Mouse (Mus musculus) heart, adult 18-20 months (tissue): Measurements from ENCODE around the gene Nlrp3. TPM values are rescaled to one million over a fixed set of nuclear protein-coding genes. Genes with fewer than 3 reads are reported as not detected.
A peak's percentile ranks its signal among the peaks of the same experiment; 100 is the strongest.
"Not testable (repeated sequence)": the region's sequence is repeated elsewhere in the genome, so short reads cannot be mapped to it uniquely, and the experiment has no call there.

ENCODE experiments used
- DNase-seq, 2 experiments: peaks; one replicate each; pipeline ENCODE4 v3.0.0; 2021 to 2022; ENCODE audit warnings: mixed read lengths in 1 of 2
- total RNA-seq, 2 experiments: library from RNA; stranded (reverse); gene quantifications; 2 replicates each; pipeline ENCODE4 v1.2.3; 2021

Nlrp3 gene
- total RNA-seq, 2 experiments from 2014 or later = 0.31 to 0.47 TPM

DNA sequence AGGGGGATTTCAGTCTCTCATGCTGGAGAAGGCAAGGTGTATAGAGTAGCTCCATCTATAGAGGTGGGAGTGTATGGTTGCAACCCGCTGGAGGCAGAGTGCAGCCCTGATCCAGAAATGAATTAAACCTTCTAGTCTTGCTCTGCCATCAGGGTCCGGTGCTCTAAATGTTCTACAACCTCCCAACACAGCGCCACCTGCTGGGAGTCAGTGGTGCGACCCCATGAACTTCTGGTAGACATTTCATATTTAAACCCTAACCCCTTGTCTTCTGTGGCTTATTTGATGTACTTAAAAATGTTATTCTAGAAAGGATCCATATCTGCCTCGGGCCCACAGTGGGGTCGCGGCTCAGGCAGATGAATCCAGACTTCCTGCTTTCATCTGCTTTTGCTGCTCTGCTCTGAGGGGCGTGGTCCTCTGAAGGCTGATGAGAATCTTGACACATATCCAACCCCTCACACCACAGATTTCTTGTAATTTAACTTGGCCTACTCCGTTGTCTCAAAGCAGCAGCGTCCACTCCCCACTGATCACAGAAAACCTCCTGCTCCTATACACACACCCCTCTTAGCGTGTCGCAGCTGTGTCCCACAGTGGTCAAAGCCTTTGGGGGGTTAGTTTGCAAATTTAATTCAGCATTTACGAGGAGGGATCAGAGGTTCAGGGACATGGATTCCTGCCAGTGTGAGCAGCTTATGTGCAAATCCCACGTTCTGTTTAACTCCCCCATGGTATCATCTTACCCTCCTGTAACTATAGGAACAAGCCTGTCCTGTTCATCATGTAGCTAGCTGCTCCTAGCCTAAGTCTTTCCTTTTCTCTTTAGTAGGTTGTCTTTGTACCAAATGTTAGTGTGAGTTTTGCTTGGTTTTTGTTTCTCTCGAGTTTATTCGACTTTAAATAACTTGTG lies 3.9 kb upstream of the Nlrp3 start:
- DNase-seq = peak in 1 of 2 experiments; percentile 32

DNA sequence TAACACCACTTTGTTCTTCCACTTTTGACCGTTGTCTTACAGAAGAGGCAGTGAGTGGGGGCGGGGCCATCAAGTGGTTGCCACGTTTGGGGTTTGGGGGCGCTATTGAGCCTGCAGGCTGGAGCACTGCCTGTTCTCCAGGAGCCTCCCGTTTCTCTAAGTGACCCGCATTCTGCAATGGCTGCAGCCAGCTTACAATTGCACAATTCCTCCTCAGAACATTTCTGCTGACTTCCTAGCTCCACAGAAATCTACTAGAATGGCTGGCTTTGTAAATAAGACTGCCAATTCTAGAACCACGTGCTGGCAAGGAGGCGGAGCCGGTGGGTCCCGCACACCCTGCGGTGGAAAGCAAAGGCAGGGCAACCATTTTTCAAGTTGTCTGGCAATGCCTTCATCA lies 3.0 kb upstream of the Nlrp3 start:
- DNase-seq = peak; percentile 66 to 78

DNA sequence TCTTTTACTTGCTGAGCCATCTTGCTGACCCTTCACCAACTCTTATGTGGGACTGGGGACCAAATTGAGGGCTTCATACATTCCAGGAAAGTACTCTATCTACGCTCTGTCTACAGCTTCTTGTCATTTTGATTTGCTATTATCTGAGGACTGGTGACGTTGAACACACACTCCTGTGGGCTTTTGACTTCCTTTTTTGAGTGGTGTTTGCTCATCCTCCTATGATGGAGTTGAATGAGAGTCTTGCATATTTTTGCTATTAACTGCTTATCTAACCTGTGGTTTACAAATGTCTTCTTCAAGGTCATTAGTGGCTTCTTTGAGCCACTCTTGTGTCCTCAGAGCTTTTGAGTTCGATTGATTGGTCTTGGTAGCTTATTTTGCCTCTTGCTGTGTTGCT lies 1.2 kb upstream of the Nlrp3 start:
- DNase-seq = no peak

DNA sequence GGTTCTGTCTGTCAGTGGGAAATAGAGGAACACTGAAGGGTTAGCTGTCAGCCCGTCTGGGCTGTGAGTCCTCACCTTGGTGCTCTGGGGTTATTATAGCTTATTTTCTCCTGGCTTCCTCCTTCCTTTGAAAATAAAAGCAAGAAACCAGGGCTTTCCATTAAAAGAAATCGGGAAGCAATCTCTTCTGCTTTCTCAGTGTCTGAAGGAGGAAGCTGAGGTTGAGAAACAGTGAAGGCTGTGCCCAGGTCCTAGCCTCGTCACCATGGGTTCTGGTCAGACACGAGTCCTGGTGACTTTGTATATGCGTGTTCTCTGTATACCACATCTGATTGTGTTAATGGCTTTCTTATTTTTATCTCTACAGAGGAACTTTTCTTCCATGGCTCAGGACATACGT lies 1.1 kb downstream of the Nlrp3 start:
- DNase-seq = peak in 1 of 2 experiments; percentile 46

DNA sequence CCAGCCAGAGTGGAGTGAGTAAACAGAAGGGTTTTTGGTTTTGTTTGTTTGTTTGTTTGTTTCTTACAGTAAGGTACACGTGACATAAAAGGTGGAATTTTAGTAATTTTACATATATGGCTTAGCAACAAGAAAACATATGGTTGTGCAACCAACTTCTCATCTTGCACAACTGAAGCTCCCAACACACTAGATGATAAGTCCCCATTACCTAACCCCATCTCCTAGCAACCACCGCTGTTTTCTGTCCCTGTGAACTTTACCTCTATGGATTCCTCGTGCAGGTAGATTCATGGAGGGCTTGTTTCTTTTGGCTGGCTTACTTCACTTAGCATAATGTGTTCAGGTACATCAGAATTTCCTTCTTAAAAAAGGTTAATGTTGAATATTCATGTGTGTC lies 2.0 kb downstream of the Nlrp3 start:
- no peak for DNase-seq

DNA sequence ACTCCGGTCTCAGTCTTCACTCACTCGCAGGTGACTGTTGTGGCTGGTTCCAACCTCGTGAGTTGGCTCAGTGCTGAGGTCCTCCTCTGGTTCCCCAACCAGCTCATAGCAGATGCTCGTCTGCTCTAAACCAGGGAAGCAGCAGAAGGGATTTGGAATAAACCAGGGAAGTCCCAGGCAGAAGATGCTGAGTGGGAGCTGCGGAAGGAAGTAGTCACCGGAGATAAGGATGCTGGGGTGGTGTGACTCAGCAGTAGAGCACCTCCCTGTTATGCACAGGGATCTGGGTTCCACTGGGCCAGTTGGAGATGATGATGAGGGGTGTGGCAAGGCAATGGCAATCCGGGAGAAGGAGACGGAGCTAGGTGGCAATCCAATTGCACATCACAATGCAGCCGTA lies 2.6 kb downstream of the Nlrp3 start:
- DNase-seq = no peak

DNA sequence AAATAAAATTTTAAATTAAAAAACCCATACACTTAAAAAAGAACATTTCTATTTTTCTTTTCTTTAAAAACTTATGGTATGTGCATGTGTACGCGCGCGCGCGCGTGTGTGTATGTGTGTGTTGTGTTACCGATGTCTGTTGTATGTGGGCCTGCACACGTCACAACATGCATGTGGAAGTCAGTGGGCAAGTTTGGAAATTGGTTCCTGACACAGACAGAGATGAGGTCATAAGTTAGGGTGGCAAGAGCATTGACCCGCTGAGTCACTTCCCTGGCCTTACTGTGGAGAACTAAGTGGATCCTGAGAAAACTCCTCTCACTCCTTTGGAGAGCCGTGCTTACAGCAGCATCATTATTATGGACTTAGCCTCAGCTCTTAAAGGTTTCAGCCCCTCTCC lies 12.8 kb downstream of the Nlrp3 start:
- DNase-seq = no peak

DNA sequence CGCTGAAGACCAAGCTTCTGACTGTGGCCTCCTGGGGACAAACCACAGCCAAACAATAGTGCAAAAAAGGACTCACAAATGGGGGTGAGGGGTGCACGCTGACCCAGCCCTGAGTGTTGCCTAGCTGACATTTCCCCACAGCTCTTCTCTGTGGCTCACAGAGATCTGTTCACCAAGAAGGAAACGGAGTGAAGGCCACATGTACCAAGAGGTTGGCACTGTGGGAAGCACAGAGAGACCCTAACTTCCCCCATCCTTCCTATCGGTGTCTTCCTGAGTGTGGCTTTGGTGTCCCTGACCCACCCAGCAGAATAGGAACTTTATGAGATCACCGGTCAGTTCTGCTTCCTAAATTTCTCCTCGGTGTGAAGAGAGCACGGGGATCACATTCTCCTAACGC lies 13.2 kb downstream of the Nlrp3 start:
- DNase-seq = no peak

DNA sequence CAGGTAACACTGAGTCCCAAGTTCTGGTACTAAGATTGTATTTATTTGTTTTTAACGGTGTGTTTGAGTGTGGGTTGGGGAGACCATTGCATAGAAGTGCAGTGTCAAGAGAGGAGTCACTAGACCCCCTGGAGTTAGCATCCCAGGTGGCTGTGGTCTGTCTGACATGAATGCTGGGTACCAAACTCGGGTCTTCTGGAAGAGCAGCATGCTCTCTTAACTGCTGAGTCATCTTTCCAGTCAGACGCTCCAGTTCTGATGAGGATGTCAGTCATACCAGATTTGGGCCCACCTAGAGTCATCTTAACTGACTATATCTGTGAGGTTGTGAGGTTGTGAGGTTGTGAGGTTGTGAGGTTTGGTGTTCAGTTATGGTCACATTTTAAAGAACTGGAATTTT lies 19.5 kb downstream of the Nlrp3 start:
- no peak for DNase-seq

DNA sequence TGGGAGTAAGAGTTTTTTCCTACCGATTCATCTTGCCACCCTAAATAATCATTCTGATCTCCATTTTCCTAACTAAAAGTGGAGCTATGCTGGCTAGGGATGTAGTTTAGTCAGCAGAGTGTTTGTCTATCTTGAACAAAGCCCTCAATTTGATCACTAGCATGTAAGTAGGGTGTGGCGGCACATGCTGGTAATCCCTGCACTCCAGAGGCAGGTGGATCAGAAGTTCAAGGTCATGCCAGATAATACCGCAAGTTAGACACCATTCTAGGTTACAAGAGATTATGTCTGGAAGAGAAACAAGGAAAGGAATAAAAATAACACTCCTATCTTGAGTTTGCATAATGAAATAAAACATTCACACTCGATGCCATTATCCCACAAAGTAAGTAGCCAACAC lies 21.0 kb downstream of the Nlrp3 start:
- no peak for DNase-seq

DNA sequence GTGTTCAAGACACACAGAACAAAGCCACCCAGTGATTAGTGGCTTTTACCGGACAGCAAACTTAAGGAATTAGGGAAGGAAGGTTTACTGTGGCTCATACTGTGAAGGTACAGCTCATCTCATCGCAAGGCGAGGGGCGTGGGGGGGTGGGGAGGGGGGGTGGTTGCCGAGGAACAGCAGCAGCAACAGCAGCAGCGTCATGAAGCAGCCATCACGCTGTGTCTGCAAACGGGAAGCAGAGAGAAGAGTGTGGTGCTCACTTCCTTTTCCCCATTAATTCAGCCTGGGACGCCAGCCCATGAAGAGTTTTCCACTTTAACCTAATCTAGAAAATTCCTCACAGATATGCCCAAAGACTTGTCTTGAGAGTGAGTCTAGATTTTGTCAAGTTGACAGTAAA lies 21.5 kb downstream of the Nlrp3 start:
- DNase-seq = no peak

DNA sequence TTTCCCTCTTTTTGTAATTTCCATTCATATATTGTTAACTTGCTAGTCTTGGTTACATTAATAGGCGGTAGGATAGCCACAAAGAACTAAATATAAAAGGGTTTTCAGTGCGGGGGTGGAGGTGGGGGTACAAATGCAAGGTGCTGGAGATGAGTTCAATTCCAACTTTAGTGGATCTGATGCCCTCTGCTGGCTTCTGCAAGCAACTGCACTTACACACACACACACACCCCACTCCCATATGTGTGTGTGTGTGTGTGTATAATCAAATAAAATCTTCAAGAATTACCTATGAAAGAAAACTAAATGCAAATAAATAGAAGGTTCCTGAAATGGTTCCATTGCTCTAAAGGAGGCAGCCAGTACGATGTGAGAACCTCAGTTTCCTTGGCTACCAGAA lies 27.9 kb downstream of the Nlrp3 start:
- DNase-seq = no peak

DNA sequence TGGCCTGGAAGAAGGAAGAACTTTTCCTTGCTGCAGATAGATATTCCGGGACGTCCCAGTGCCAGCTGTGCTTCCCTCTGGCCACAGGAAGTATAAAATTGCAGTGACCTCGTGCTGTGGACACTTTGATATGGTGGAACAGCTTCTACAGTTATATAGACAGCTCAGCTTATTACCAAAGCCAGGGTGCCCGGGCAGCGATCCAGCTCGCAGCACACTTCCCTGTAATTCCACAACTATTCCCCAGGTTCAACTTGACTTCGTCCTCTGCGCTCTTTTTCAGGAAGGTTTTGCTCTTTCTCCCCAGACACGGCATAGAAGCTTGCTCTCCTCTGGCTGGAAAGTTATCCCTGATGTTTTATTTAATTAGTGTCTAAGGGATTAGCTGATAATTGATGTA lies 34.4 kb downstream of the Nlrp3 start:
- no peak for DNase-seq

DNA sequence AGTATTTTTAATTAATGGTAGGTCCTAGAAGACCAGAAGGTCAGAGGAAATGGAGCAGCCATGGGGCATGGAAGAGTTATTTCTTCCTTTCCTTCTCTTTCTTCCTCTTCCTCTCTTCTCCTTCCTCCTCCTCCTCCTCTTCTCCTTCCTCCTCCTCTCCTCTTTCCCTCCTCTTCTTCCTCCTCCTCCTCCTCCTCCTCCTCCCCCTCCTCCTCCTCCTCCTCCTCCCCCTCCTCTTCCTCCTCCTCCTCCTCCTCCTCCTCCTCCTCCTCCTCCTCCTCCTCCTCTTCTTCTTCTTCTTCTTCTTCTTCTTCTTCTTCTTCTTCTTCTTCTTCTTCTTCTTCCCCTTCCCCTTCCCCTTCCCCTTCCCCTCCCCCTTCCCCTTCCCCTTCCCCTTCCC lies 34.8 kb downstream of the Nlrp3 start, which contains the start of gene Olfr222:
Gene Olfr222, minus strand, starts transcription at position 101 of the 400 bp plus-strand sequence.
- not testable (repeated sequence) for DNase-seq

DNA sequence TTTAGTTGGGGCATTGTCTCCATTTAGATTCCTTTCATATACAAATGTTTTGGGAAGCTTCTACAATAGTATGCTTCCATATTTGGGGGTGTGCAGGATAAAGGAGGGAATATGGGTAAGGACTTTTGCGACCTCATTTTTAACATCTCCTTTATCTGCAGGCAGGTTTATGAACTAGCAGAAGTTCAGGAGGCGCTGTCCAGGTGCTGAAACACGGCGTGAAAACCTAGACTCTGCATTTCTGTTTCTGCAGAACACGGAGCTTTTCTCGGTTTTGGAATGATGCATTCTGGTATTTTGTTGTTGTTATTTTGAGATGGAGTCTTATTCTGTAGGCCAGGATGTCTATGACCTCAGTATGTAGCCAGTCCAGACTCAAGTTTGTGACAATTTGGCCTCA lies 43.2 kb downstream of the Nlrp3 start:
- DNase-seq = peak in 1 of 2 experiments; percentile 19

DNA sequence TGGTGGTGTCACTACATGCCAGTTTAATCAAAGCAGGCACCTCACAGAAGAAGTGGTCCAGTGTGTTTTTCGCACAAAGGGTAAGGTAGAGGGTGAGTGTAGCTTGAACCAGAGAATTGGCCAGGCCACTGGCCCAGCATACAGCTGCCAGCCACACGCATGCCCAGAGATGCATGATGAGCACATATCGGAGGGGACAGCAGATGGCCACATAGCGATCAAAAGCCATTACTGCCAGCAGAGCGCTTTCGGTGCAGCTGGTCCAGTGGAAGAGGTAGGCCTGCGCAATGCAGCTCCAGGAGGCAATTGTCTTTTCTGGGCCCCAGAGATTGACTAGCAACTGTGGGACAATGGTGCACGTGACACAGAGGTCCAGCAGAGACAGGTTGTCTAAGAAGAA lies 48.1 kb downstream of the Nlrp3 start:
- no peak for DNase-seq

DNA sequence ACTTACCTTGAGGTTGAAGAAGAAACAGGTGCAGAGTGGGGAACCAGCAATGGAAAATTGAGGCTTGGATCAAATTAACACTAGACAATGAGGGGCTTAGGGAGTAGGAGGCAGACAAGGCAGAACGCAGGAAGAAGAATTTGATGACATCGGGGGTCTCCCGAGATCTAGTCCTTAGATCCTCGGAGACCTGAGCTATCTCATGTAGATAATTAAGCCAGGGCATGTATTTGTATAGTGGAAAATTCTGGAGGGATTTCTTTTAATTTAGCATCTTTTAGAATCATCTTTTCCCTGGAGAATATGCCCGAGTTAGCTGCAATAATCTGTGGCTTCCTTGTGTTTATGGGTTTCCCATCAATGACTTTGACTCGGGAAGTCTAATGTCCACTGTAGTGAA lies 51.8 kb downstream of the Nlrp3 start, which contains the start of gene Olfr223:
Gene Olfr223, minus strand, starts transcription at position 101 of the 400 bp plus-strand sequence.
- DNase-seq = no peak

DNA sequence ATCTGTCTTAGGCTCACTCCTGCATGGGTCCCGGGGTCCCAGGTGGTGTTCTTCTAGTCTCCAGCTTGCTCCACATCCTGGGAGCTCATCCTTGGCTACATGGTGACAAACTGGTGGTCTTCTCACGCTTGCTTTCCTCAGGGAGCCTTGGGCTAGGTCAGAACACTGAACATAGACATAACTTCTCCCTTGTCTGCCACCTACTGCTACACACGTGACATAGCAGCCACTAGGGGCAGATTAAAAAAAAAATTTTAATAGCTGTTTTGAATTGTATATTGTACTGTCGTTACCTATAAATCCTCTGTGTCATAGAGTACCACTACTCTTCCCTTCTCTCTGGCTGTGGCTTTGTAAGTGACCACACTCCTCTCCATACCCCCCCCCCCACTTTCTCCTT lies 54.7 kb downstream of the Nlrp3 start:
- DNase-seq = no peak

DNA sequence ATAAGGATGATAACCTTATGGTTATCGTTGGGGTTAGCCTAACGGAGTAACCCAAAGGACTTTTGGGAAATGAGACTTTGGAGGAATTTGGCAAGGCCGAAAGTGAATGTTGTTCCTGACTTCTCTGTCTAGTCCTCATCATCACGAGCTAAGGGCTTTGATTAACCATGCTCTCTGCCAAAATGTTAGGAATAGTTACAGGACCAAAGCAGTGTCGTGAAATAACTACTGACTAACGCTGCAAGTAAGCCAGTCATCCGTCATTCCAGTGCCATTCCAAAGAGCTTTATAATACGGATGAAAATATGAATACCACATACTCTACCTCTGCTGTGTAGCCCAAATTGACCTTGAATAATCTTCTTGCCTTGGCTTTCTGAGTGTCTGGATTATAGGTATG lies 55.6 kb downstream of the Nlrp3 start:
- no peak for DNase-seq

DNA sequence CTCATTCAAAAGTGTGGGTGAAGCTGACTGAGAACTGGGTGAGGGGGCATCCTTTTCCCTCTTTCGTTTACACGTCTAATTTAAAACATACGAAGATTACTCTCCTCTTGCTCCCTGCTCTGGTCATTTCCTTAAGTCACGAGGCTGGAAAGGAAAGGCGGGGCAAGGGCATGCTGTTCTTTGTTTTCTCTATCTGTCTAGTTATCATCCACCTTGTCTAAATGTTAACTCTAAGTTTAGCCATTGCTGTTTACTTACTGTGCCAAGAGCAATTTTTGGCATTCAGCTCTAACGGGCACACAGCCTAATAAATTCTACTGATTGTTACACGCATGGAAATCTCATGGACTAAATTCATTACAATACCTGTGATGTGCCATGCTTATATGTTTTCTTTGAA lies 57.8 kb downstream of the Nlrp3 start:
- DNase-seq = peak; percentile 2 to 15

DNA sequence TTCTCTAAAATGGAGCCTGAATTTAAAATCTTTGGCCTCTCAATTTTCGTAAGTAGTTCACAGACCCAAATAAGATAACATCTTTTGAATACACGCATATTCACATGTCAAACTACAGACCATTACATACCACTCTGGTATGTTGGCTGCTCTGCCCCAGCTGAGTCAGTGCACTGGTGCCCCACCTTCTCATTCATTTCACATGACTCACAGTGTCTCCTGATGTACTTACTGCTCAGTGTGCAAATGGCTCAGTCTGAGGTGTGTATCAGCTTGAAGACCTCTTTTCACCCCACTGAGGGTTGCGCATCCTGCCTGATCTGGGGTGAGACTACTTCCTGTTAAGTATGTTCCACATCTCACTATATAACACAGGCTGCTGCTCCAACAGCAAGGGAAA lies 59.5 kb downstream of the Nlrp3 start:
- peak in 1 of 2 experiments; percentile 10 for DNase-seq

DNA sequence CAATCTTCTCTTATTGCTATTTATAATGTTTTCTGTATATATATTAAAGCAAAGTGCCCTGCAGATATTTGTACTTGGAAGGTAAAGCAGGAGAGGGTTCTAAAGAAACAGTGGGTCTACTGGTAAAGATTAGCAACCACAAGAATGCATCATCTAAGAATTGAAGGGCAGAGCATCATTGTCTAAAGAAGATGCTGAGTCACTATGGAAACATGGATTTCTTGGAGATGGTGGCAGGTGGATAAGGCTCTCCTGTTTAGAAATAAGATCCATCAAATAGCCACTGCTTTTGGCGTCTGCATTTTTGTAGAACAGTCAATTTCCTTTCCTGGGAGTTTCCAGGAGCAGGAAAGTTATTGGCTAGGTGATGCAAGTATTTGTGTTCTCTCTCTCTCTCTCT lies 60.9 kb downstream of the Nlrp3 start:
- no peak for DNase-seq

DNA sequence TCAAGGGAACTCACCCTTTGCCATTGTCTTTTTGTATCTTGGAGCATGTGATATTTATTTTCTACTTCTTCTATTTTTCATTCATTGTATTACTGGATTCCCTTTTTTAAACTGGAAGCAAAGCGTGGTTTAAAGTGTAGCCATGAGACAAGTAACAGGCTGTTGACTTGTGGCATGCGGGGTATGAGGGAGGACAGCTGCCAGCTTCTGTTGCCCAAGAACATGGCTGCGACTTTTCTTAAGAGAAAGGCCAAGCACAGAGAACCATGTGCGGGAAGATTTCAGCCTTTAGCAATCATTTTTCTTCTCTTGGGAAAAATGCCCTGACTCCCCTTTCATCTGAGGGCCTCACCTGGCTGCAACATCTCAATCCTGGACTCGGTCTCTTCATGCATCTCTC lies 70.3 kb downstream of the Nlrp3 start:
- no peak for DNase-seq

DNA sequence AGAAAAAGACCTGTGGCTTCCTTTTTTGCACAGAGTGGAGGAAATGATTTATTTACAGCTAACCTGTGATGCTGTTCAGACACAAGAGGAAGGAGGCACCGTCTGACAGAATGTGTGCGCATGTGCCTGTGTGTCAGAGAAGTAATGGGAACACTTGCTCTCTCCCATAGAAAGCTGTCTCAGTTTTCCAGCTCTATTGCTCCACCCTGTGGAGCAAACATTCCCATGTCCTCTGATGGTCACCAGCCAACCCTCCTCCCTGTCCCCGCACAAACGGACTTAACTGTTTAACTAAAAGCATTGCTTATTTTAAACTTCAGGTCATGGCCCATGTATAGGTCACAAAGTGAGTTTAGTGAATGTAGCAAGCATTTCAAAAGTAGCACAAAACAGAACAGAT lies 72.8 kb downstream of the Nlrp3 start:
- DNase-seq = peak; percentile 28 to 40
